Mouse (Mus musculus) testis, adult 2 months (tissue): ENCODE results near the gene Fkbp5. TPM values are rescaled to one million over a fixed set of nuclear protein-coding genes. Genes with fewer than 3 reads are reported as not detected.

Experiments
- H3K27ac ChIP-seq: fragments of 200-500 bp; 2 replicates; pipeline ENCODE4 v1.5.1; 2012; ENCODE audit warnings: low read depth, low read length; ENCODE audit not compliant: control insufficient read depth, insufficient read depth
- H3K27me3 ChIP-seq: fragments of 200-500 bp; 2 replicates; pipeline ENCODE4 v1.6.1; 2012; ENCODE audit warnings: mild to moderate bottlenecking, low read length, moderate library complexity; ENCODE audit not compliant: control insufficient read depth, insufficient read depth
- H3K36me3 ChIP-seq: fragments of 200-500 bp; 2 replicates; pipeline ENCODE4 v1.6.1; 2012; ENCODE audit warnings: mild to moderate bottlenecking, low read length; ENCODE audit not compliant: control insufficient read depth, insufficient read depth
- H3K4me1 ChIP-seq: fragments of 200-500 bp; 2 replicates; pipeline ENCODE4 v1.6.1; 2012; ENCODE audit warnings: low read length; ENCODE audit not compliant: control insufficient read depth, insufficient read depth
- H3K4me3 ChIP-seq: fragments of 200-500 bp; 2 replicates; pipeline ENCODE4 v1.5.1; 2012; ENCODE audit warnings: low read depth, mild to moderate bottlenecking, low read length, moderate library complexity, mixed read lengths; ENCODE audit not compliant: control insufficient read depth
- CTCF ChIP-seq: fragments of 200-500 bp; IDR thresholded peaks from 2 replicates; pipeline ENCODE4 v1.5.1; 2012; ENCODE audit warnings: low read depth, mild to moderate bottlenecking, inconsistent platforms, low read length, moderate library complexity; ENCODE audit not compliant: control insufficient read depth, insufficient read depth, insufficient replicate concordance
- POLR2A ChIP-seq: fragments of 200-500 bp; IDR thresholded peaks from 2 replicates; pipeline ENCODE4 v1.6.1; 2012; ENCODE audit warnings: low read depth, mild to moderate bottlenecking, inconsistent platforms, low read length, moderate library complexity; ENCODE audit not compliant: control insufficient read depth
- polyA plus RNA-seq: library from polyadenylated mRNA; depleted of rRNA; stranded (reverse); fragments of >200 nt; gene quantifications from 2 replicates; pipeline ENCODE4 v1.2.3, GENCODE M21; 2012

Fkbp5 gene
- polyA plus RNA-seq, 1 experiment = 19.8 TPM

- peaks cover 8% of the 10 kb centered on the region for H3K4me1 ChIP-seq
- no peaks in the 10 kb centered on the region for H3K27me3 ChIP-seq
- H3K27ac ChIP-seq = no peak overlapping the region
- TF ChIP-seq CTCF (no peak), POLR2A (no peak)
- no peak overlapping the region for H3K4me3 ChIP-seq
- no peaks in the 10 kb centered on the region for H3K36me3 ChIP-seq
Measured at GRCm38 (mm10) chr17:28384298-28384697, 133.0 kb downstream of the Fkbp5 start.

- Histone ChIP-seq H3K4me1 (peaks cover 6% of the 10 kb centered on the region), H3K27ac (no peak overlapping the region), H3K4me3 (no peak overlapping the region), H3K36me3 (no peaks in the 10 kb centered on the region), H3K27me3 (no peaks in the 10 kb centered on the region)
- TF ChIP-seq POLR2A = no peak
- TF ChIP-seq CTCF = no peak
Measured at GRCm38 (mm10) chr17:28380255-28380654, 137.1 kb downstream of the Fkbp5 start.

- peaks cover 10% of the 10 kb centered on the region for H3K4me1 ChIP-seq
- no peaks in the 10 kb centered on the region for H3K27me3 ChIP-seq
- no peaks in the 10 kb centered on the region for H3K36me3 ChIP-seq
- TF ChIP-seq CTCF (no peak), POLR2A (no peak)
- no peak overlapping the region for H3K27ac ChIP-seq
- peak overlapping the region; percentile 52 for H3K4me3 ChIP-seq
Measured at GRCm38 (mm10) chr17:28375592-28376061, 141.7 kb downstream of the Fkbp5 start.

GRCm38 (mm10) chr17:28374494-28374893, 142.8 kb downstream of the Fkbp5 start:
- no peaks in the 10 kb centered on the region for H3K36me3 ChIP-seq
- H3K27ac ChIP-seq = no peak overlapping the region
- no peaks in the 10 kb centered on the region for H3K27me3 ChIP-seq
- peak overlapping the region; percentile 28 for H3K4me3 ChIP-seq
- TF ChIP-seq POLR2A (no peak), CTCF (no peak)
- peaks cover 10% of the 10 kb centered on the region for H3K4me1 ChIP-seq

DNA sequence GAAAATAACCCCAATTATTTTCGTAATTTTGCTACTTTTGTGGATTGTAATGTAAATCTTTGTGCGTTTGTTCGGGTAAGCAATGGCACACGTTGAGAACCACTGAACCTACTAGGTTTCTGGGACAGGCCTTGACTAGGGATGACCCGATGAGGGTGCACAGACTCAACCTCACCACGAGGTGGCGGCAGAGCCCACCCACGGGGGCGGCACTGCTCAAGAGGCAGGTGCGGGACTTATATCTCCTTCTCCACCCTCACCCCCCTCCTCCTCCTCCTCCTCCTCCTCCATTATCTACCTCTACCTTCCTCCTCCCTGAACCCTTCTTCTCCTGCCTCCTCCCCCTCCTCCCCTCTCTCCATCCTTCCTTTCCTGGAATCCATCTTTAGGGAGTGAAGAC, 143.5 kb downstream of the Fkbp5 start:
- H3K4me1 ChIP-seq = peaks cover 10% of the 10 kb centered on the region
- TF ChIP-seq CTCF (peak; percentile 95), POLR2A (no peak)
- H3K27me3 ChIP-seq = no peaks in the 10 kb centered on the region
- H3K4me3 ChIP-seq = peak overlapping the region; percentile 10; the same call in 1 of the 2 replicates
- no peak overlapping the region for H3K27ac ChIP-seq
- H3K36me3 ChIP-seq = no peaks in the 10 kb centered on the region

DNA sequence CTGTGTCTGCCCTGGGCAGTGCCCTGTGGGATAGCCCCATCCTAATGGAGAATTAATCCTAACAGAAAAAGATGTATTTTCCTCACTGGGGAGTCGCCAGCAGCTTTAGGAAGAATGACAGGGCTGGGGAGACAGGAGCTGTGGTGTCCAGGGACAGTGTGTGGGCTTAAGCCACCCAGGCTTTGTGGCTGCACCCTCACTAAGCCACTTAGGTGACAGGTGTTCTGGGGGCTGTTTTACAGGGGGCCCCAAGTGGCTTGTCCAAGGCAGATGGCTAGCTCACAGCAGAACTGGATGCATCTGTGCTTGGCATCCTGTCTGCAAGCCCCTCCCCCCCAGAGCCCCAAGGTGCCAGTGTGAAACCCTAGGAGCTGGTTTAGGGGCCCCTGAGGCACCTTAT, 145.4 kb downstream of the Fkbp5 start:
- Histone ChIP-seq H3K4me3 (no peak overlapping the region), H3K27me3 (no peaks in the 10 kb centered on the region), H3K36me3 (no peaks in the 10 kb centered on the region), H3K27ac (no peak overlapping the region), H3K4me1 (peaks cover 16% of the 10 kb centered on the region)
- TF ChIP-seq POLR2A = no peak
- no peak for TF ChIP-seq CTCF

DNA sequence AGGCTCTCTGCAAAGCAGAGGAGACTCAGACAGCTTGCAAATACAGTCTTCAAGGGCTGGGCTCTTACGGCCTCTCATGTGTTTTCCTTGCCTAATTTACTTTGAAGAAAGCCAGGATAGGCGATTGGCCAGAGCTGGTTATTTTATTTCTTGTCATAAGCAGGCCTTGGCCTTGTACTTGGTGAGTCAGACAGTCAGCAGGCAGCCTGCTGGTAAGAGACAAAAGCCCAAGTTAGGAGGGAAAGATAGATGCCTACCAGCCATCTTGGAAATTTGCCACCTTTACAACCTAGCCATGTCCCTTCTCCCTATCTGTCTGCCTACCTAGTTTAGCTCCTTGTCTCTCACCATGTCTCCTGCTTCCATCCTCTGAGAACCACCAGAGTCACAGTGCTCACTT, 146.0 kb downstream of the Fkbp5 start:
- TF ChIP-seq CTCF (no peak), POLR2A (no peak)
- Histone ChIP-seq H3K4me3 (no peak overlapping the region), H3K36me3 (no peaks in the 10 kb centered on the region), H3K27ac (no peak overlapping the region), H3K27me3 (no peaks in the 10 kb centered on the region), H3K4me1 (peaks cover 16% of the 10 kb centered on the region)

DNA sequence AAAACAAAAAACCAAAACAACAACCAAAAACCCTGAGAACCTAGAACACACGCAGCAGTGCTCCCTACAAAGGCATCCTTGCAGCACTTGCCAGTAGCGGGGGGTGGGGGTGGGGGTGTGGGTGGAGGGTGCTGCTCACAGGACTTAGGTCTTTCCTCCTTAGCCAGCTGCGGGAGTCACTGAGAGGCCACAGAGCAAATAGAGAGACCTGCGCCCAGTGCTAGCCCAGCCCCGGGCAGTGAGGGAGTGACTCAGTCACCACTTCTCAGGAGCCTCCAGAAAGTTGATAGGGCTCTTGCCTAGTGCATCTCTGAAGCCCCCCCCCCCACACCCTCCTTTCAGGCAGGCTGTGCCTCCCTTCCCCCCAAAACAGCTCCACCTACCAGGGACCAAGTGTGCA, 148.3 kb downstream of the Fkbp5 start:
- H3K36me3 ChIP-seq = no peaks in the 10 kb centered on the region

More for the DNA sequence above, 148.3 kb downstream of the Fkbp5 start:
- Histone ChIP-seq H3K4me3 (no peak overlapping the region), H3K27ac (no peak overlapping the region), H3K4me1 (peaks cover 10% of the 10 kb centered on the region), H3K27me3 (peaks cover 1% of the 10 kb centered on the region)
- no peak for TF ChIP-seq POLR2A
- TF ChIP-seq CTCF = no peak
